Mouse (Mus musculus): ENCODE data around the gene Fat1. TPM values are rescaled to one million over a fixed set of nuclear protein-coding genes. Genes with fewer than 3 reads are reported as not detected.

Fat1 gene
- total and polyA plus RNA-seq, 3 experiments: 0.33 TPM; not detected in 2

GRCm38 (mm10) chr8:44935741-44936140 lies 494 bp downstream of the Fat1 start:
- no peak for TF ChIP-seq CTCF (IDR thresholded peaks at IDR 0.05; ENCODE audit: low read depth, low read length)
- no peaks in the 10 kb centered on the region for H3K4me1 ChIP-seq (ENCODE audit: insufficient read depth, low read depth, low read length)
- no peaks in the 10 kb centered on the region for H3K27me3 ChIP-seq (ENCODE audit: insufficient read depth, low read length)
- no peaks in the 10 kb centered on the region for H3K36me3 ChIP-seq (replicated peaks)
- H3K4me3 ChIP-seq (ENCODE audit: low read depth, low read length): no peak overlapping the region
- peaks cover 54% of the 10 kb centered on the region for H3K9me3 ChIP-seq (replicated peaks)
- ATAC-seq (ENCODE audit: extremely low read depth, insufficient number of reproducible peaks, low FRiP score, poor library complexity, severe bottlenecking) (no peak), DNase-seq (ENCODE audit: low spot score) (no peak)

- H3K27me3 ChIP-seq (ENCODE audit: insufficient read depth, low read length): no peaks in the 10 kb centered on the region
- H3K9me3 ChIP-seq (replicated peaks): peaks cover 58% of the 10 kb centered on the region
- no peak for TF ChIP-seq GATA1 (IDR thresholded peaks at IDR 0.05; ENCODE audit: borderline replicate concordance, low read length)
- no peak for TF ChIP-seq POLR2AphosphoS5 (IDR thresholded peaks at IDR 0.05; ENCODE audit: insufficient replicate concordance, low read depth, low read length)
- no peak for TF ChIP-seq GATA2 (IDR thresholded peaks at IDR 0.05; ENCODE audit: borderline replicate concordance, low read depth, low read length)
- TF ChIP-seq TAL1 (conservative IDR thresholded peaks at IDR 0.05; ENCODE audit: low read depth, low read length): no peak
- no peak for TF ChIP-seq CTCF (IDR thresholded peaks at IDR 0.05; ENCODE audit: low read depth, low read length)
- H3K36me3 ChIP-seq (replicated peaks): no peaks in the 10 kb centered on the region
- H3K4me1 ChIP-seq (ENCODE audit: insufficient read depth, low read depth, low read length): no peaks in the 10 kb centered on the region
- ATAC-seq (ENCODE audit: extremely low read depth, insufficient number of reproducible peaks, low FRiP score, poor library complexity, severe bottlenecking): no peak
- no peak for DNase-seq (ENCODE audit: low spot score)
- H3K4me3 ChIP-seq (ENCODE audit: low read depth, low read length): no peak overlapping the region
These were observed 1.3 kb downstream of the Fat1 start for GRCm38 (mm10) chr8:44936481-44936961.

- H3K9me3 ChIP-seq (replicated peaks): peaks cover 60% of the 10 kb centered on the region
- TF ChIP-seq GATA2 (IDR thresholded peaks at IDR 0.05; ENCODE audit: borderline replicate concordance, low read depth, low read length) (no peak), CTCF (IDR thresholded peaks at IDR 0.05; ENCODE audit: low read depth, low read length) (no peak), GATA1 (IDR thresholded peaks at IDR 0.05; ENCODE audit: borderline replicate concordance, low read length) (no peak), POLR2AphosphoS5 (IDR thresholded peaks at IDR 0.05; ENCODE audit: insufficient replicate concordance, low read depth, low read length) (no peak), TAL1 (conservative IDR thresholded peaks at IDR 0.05; ENCODE audit: low read depth, low read length) (no peak)
- no peaks in the 10 kb centered on the region for H3K27me3 ChIP-seq (ENCODE audit: insufficient read depth, low read length)
- no peaks in the 10 kb centered on the region for H3K4me1 ChIP-seq (ENCODE audit: insufficient read depth, low read depth, low read length)
- H3K36me3 ChIP-seq (replicated peaks): no peaks in the 10 kb centered on the region
- H3K4me3 ChIP-seq (ENCODE audit: low read depth, low read length): no peak overlapping the region
- DNase-seq (ENCODE audit: low spot score) (no peak), ATAC-seq (ENCODE audit: extremely low read depth, insufficient number of reproducible peaks, low FRiP score, poor library complexity, severe bottlenecking) (no peak)
These were observed 2.0 kb downstream of the Fat1 start for GRCm38 (mm10) chr8:44937141-44937825.

GRCm38 (mm10) chr8:44937905-44938642 lies 2.8 kb downstream of the Fat1 start:
- no peak for ATAC-seq (ENCODE audit: extremely low read depth, insufficient number of reproducible peaks, low FRiP score, poor library complexity, severe bottlenecking)
- no peaks in the 10 kb centered on the region for H3K27me3 ChIP-seq (ENCODE audit: insufficient read depth, low read length)
- no peaks in the 10 kb centered on the region for H3K36me3 ChIP-seq (replicated peaks)

GRCm38 (mm10) chr8:44938643-44938979 lies 3.4 kb downstream of the Fat1 start:
- H3K9me3 ChIP-seq (replicated peaks): peaks cover 67% of the 10 kb centered on the region
- H3K27me3 ChIP-seq (ENCODE audit: insufficient read depth, low read length): no peaks in the 10 kb centered on the region
- H3K4me3 ChIP-seq (ENCODE audit: low read depth, low read length): no peak overlapping the region
- ATAC-seq (ENCODE audit: extremely low read depth, insufficient number of reproducible peaks, low FRiP score, poor library complexity, severe bottlenecking) (no peak), DNase-seq (ENCODE audit: low spot score) (no peak)
- H3K36me3 ChIP-seq (replicated peaks): no peaks in the 10 kb centered on the region
- no peaks in the 10 kb centered on the region for H3K4me1 ChIP-seq (ENCODE audit: insufficient read depth, low read depth, low read length)
- TF ChIP-seq CTCF (IDR thresholded peaks at IDR 0.05; ENCODE audit: low read depth, low read length) (no peak), GATA1 (IDR thresholded peaks at IDR 0.05; ENCODE audit: borderline replicate concordance, low read length) (no peak), POLR2AphosphoS5 (IDR thresholded peaks at IDR 0.05; ENCODE audit: insufficient replicate concordance, low read depth, low read length) (no peak), GATA2 (IDR thresholded peaks at IDR 0.05; ENCODE audit: borderline replicate concordance, low read depth, low read length) (no peak)

More at GRCm38 (mm10) chr8:44937905-44938642, 2.8 kb downstream of the Fat1 start:
- Histone ChIP-seq H3K4me1 (ENCODE audit: insufficient read depth, low read depth, low read length) (no peaks in the 10 kb centered on the region), H3K9me3 (replicated peaks) (peaks cover 64% of the 10 kb centered on the region), H3K4me3 (ENCODE audit: low read depth, low read length) (peak overlapping the region; percentile 35; the same call in 1 of the 2 replicates)
- no peak for DNase-seq (ENCODE audit: low spot score)
- no peak for TF ChIP-seq POLR2AphosphoS5 (IDR thresholded peaks at IDR 0.05; ENCODE audit: insufficient replicate concordance, low read depth, low read length)
- TF ChIP-seq GATA1 (IDR thresholded peaks at IDR 0.05; ENCODE audit: borderline replicate concordance, low read length): no peak
- no peak for TF ChIP-seq TAL1 (conservative IDR thresholded peaks at IDR 0.05; ENCODE audit: low read depth, low read length)
- no peak for TF ChIP-seq CTCF (IDR thresholded peaks at IDR 0.05; ENCODE audit: low read depth, low read length)

- Histone ChIP-seq H3K27me3 (ENCODE audit: insufficient read depth, low read length) (no peaks in the 10 kb centered on the region), H3K4me1 (ENCODE audit: insufficient read depth, low read depth, low read length) (no peaks in the 10 kb centered on the region), H3K4me3 (ENCODE audit: low read depth, low read length) (no peak overlapping the region), H3K36me3 (replicated peaks) (no peaks in the 10 kb centered on the region), H3K9me3 (replicated peaks) (peaks cover 66% of the 10 kb centered on the region)
- DNase-seq (ENCODE audit: low spot score): no peak
- no peak for TF ChIP-seq GATA2 (IDR thresholded peaks at IDR 0.05; ENCODE audit: borderline replicate concordance, low read depth, low read length)
- no peak for TF ChIP-seq TAL1 (conservative IDR thresholded peaks at IDR 0.05; ENCODE audit: low read depth, low read length)
- no peak for TF ChIP-seq GATA1 (IDR thresholded peaks at IDR 0.05; ENCODE audit: borderline replicate concordance, low read length)
- TF ChIP-seq CTCF (IDR thresholded peaks at IDR 0.05; ENCODE audit: low read depth, low read length): no peak
- TF ChIP-seq POLR2AphosphoS5 (IDR thresholded peaks at IDR 0.05; ENCODE audit: insufficient replicate concordance, low read depth, low read length): no peak
- no peak for ATAC-seq (ENCODE audit: extremely low read depth, insufficient number of reproducible peaks, low FRiP score, poor library complexity, severe bottlenecking)
These were observed 10.3 kb downstream of the Fat1 start for GRCm38 (mm10) chr8:44945577-44945976.
